Mouse (Mus musculus) adrenal gland, adult 10 weeks (tissue): ENCODE measurements around the gene Micall2. TPM values are rescaled to one million over a fixed set of nuclear protein-coding genes. Genes with fewer than 3 reads are reported as not detected.

Experiments
- polyA plus RNA-seq: library from polyadenylated mRNA; stranded (reverse); fragments of 350-450 nt; fragmentation: Illumina TruSeq; extraction: RNeasy Lipid Tissue Mini Kit (QIAGEN cat#74804); gene quantifications from one replicate; pipeline ENCODE4 v1.2.3, GENCODE M21; 2014; ENCODE audit warnings: low read depth, low replicate concordance

Micall2 gene
- 0.64 TPM for polyA plus RNA-seq

GRCm38 (mm10) chr5:139735677-139736503 lies at the start of gene Micall2:
Gene Micall2 (minus strand): TSS chr5:139736336.

GRCm38 (mm10) chr5:139775216-139775926 lies 39.2 kb upstream of the Micall2 start, which contains the start of gene Ints1:
Gene Ints1 (minus strand): TSS chr5:139775674.

Other genes with a start within 250 kb of the Micall2 start
- not detected for gene Uncx, start 192.8 kb downstream of the Micall2 start, polyA plus RNA-seq
- gene Ints1, start 39.3 kb upstream of the Micall2 start, polyA plus RNA-seq = 0.58 TPM
- gene Mafk, start 55.2 kb upstream of the Micall2 start, polyA plus RNA-seq = 12.7 TPM
- gene Tmem184a, start 83.6 kb upstream of the Micall2 start, polyA plus RNA-seq = not detected
- not detected for gene Gm26938, start 90.1 kb upstream of the Micall2 start, polyA plus RNA-seq
- not detected for gene Psmg3, start 90.5 kb upstream of the Micall2 start, polyA plus RNA-seq
- 2.3 TPM for gene Elfn1, start 171.6 kb upstream of the Micall2 start, polyA plus RNA-seq